Mouse (Mus musculus) bone marrow macrophage, adult 2 months (primary cell): ENCODE data around the gene Drg1. TPM values are rescaled to one million over a fixed set of nuclear protein-coding genes. Genes with fewer than 3 reads are reported as not detected.

Source experiments
- H3K27ac ChIP-seq: 2 replicates; pipeline ENCODE4 v1.5.1; 2012; ENCODE audit warnings: low read depth, low read length; ENCODE audit not compliant: insufficient read depth
- H3K4me1 ChIP-seq: 2 replicates; pipeline ENCODE4 v1.6.1; 2012; ENCODE audit warnings: low read length; ENCODE audit not compliant: control insufficient read depth, insufficient read depth
- H3K4me3 ChIP-seq: 2 replicates; pipeline ENCODE4 v1.5.1; 2012; ENCODE audit warnings: mild to moderate bottlenecking, low read length, moderate library complexity; ENCODE audit not compliant: insufficient read depth
- CTCF ChIP-seq: IDR thresholded peaks from 2 replicates; pipeline ENCODE4 v1.5.1; 2012; ENCODE audit warnings: low read depth, mild to moderate bottlenecking, low read length, moderate library complexity
- POLR2A ChIP-seq: IDR thresholded peaks from 2 replicates; pipeline ENCODE4 v1.6.1; 2012; ENCODE audit warnings: mild to moderate bottlenecking, low read depth, low read length, borderline replicate concordance
- polyA plus RNA-seq: library from polyadenylated mRNA; stranded (reverse); fragments of >200 nt; gene quantifications from 2 replicates; pipeline ENCODE4 v1.2.4, GENCODE M21; 2012; ENCODE audit not compliant: missing spikeins, insufficient read depth, insufficient read length

Drg1 gene
- polyA plus RNA-seq, 1 experiment = 75.0 TPM

DNA sequence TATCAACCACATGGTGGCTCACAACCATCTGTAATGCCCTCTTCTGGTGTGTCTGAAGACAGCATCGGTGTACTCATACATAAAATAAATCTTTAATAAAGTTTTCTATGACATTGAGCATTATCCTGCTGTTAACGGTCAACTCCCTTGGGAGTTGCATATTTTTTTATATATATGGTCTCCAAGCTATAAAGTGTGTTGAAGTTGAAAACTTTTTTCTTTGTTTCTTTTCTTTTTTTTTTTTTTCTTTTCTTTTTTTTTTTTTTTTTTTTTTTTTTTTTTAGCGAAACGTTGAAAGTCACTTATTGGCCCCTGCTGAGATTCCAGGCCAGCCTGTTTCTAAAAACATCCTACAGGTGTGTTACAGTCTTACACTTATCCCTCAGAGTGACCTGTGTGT, 32.5 kb downstream of the Drg1 start:
- H3K4me3 ChIP-seq = no peak overlapping the region
- peaks cover 39% of the 10 kb centered on the region for H3K4me1 ChIP-seq
- TF ChIP-seq POLR2A (no peak), CTCF (no peak)
- H3K27ac ChIP-seq = no peak overlapping the region

DNA sequence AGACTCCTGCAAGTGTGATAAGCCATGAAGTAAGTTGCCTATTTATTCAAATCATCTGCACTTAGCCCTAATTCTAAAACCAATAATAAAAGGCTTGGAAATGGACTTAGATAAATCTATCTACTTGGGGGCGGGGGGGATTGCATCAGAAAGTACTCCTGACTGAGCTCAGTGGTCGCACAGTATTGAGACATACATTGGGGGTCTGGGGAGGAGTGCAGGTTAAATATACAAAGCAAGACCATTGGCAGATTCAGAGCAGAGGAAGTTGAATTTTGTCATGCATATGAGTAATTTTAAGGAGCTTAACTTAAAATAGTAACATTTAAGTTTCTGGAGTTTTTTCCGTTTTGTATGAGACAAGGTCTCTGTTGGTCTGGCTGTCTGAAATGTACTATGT, 34.0 kb downstream of the Drg1 start:
- peak overlapping the region; percentile 72 for H3K27ac ChIP-seq
- peaks cover 41% of the 10 kb centered on the region for H3K4me1 ChIP-seq
- TF ChIP-seq CTCF (no peak), POLR2A (no peak)
- no peak overlapping the region for H3K4me3 ChIP-seq

DNA sequence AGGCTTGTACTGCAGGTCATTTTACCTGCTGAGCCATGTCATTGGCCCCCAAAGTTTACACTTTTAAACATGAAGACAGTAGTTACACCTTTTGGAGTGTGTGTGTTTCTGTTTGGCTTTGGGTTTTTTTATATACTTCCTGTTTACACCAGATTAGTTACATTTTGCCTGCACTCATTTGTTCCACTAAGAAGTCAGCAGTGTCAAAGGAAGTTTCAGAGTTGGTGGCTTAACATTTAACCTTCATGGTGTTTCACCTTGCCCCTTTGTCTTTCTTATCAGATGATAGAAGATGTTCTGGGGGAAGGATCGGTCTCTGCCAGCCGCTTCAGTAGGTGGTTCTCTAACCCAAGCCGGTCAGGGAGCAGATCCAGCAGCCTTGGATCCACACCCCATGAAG, 39.1 kb downstream of the Drg1 start:
- H3K4me3 ChIP-seq = no peak overlapping the region
- no peak overlapping the region for H3K27ac ChIP-seq
- TF ChIP-seq CTCF = no peak
- no peak for TF ChIP-seq POLR2A
- H3K4me1 ChIP-seq = peaks cover 13% of the 10 kb centered on the region

DNA sequence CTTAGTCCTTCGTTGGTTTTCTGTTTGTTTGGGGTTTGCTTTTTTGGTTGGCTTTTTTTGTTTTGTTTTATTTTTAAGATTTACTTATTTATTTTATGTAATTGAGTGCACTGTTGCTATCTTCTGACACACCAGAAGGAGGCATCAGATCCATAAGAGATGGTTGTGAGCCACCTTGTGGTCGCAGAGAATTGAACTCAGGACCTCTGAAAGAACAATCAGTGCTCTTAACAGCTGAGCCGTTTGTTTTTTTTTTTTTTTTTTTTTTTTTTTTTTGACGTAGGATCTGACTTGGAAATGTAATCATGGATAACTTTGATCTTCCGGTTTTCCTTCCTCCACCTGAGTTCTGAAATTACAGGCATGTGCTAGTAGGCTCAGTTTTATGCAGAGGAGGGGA, 43.1 kb downstream of the Drg1 start:
- H3K4me1 ChIP-seq = no peaks in the 10 kb centered on the region
- TF ChIP-seq POLR2A (no peak), CTCF (no peak)
- H3K4me3 ChIP-seq = no peak overlapping the region
- H3K27ac ChIP-seq = no peak overlapping the region

DNA sequence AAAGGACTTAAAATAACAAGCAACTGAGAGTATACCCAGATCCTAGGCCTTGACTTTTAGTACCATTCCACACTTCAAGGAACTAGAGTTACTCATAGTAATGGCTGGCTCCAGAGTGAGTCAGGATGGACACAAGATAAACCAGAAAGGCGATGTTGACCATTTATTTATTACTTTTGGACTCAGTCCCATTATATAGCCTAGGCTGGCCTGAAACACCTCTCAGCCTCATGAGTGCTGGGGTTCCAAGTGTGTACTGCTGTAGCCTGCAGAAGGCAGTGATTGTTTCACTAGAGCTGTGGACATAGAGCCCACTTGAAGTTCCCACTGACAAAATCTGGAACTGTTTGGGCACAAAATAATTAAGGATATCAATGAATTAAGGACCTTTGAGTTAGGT, 53.7 kb downstream of the Drg1 start:
- H3K4me1 ChIP-seq = no peaks in the 10 kb centered on the region
- H3K4me3 ChIP-seq = no peak overlapping the region
- TF ChIP-seq CTCF (no peak), POLR2A (no peak)
- no peak overlapping the region for H3K27ac ChIP-seq

DNA sequence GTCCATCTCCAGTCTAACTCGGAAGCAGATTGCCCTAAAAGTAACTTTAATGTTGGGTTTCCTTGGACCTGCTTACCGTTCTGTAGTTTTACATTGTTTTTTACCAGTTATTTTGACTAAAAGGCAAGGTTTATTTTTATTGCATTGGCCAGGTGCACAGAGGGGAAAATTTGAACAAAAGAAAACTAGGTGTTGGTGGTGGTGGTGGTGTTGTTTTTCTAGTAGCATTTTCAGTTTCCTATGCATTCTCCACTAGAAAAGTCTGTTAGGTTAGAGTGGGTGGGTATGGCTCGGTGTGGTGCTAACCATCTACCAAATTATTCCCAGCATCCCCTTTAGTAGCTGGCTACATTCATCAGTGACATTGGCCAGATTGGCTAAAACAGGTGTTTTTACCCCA, 59.4 kb downstream of the Drg1 start:
- no peaks in the 10 kb centered on the region; the same call in 1 of the 2 replicates for H3K4me1 ChIP-seq
- TF ChIP-seq CTCF = no peak
- no peak for TF ChIP-seq POLR2A

DNA sequence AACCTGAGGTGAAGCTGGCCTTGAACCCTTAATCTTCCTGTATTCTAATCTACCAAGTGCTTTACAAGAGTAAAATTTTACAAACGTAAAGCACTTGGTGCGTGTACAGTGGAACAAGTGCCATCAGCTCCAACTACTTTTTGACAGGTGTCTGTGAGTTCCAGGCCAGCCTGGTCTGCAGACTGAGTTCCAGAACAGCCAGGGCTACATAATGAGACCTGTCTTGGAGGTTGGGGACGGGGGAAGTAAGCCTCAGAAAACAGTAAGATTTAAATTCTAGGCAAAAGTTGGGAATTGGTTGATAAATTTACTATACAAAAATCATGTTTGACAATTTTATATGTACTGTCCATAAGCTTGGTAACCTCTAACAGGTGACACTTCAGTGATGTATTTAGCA, 61.0 kb downstream of the Drg1 start:
- H3K27ac ChIP-seq = no peak overlapping the region
- TF ChIP-seq POLR2A (no peak), CTCF (no peak)
- no peaks in the 10 kb centered on the region; the same call in 1 of the 2 replicates for H3K4me1 ChIP-seq
- H3K4me3 ChIP-seq = no peak overlapping the region

More for the DNA sequence above, 59.4 kb downstream of the Drg1 start:
- H3K27ac ChIP-seq = no peak overlapping the region
- no peak overlapping the region for H3K4me3 ChIP-seq

DNA sequence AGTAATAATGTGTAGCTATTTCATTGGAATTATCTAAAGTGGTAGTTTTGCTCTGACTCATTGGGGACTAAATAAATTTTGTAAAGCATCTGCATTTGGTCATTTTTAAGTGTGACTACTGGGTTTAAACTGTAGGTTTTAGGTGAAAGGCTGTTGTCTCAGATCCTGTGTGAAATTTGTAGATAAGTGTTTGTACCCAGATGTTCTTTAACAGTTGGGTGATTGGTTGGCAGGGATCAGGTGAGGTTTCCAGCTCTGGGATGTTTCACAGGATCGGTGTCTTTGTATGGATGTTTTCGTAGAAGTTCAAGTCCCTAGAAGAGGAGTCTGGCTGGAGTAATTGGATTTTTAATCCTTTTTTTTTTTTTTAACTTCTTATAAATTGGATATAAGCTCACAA, 62.4 kb downstream of the Drg1 start:
- H3K4me1 ChIP-seq = no peaks in the 10 kb centered on the region; the same call in 1 of the 2 replicates
- H3K27ac ChIP-seq = no peak overlapping the region
- peak overlapping the region; percentile 31; the same call in 1 of the 2 replicates for H3K4me3 ChIP-seq
- TF ChIP-seq POLR2A (no peak), CTCF (no peak)

DNA sequence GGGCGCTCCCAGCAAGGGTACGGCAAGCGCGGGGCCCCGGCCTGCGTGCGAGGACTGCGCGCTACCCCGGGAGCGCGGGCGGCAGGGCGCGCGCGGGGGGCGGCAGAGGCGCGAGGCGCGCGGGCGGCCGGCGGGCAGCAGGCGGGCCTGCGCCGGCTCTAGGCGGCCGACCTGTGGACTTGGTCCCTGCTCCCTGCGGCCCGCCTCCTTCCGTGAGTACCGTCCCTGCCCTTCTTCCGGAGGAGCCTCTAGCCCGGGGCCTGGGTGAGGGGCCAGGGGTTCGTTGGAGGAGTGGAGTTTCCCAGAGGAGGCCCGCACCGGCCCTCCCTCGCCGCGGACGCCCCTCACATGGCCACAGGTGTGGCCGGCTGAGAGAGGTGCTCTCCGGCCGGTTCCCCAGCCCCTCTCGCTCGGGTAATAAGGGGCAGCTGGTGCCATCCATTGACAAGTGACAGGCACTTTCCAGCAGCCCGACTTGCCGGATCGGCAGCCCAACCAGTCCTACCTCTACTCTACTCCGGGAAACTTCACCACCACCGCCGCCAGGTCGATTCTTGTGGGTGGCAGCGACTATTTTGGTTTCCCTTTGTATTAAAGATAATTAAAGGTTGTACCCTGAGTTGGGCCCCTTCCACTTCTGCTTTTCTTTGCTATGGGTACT, 63.3 kb downstream of the Drg1 start:
- H3K4me1 ChIP-seq = no peaks in the 10 kb centered on the region; the same call in 1 of the 2 replicates
- peak overlapping the region; percentile 26 for H3K27ac ChIP-seq
- no peak for TF ChIP-seq CTCF
- TF ChIP-seq POLR2A = no peak
- H3K4me3 ChIP-seq = peak overlapping the region; percentile 64

DNA sequence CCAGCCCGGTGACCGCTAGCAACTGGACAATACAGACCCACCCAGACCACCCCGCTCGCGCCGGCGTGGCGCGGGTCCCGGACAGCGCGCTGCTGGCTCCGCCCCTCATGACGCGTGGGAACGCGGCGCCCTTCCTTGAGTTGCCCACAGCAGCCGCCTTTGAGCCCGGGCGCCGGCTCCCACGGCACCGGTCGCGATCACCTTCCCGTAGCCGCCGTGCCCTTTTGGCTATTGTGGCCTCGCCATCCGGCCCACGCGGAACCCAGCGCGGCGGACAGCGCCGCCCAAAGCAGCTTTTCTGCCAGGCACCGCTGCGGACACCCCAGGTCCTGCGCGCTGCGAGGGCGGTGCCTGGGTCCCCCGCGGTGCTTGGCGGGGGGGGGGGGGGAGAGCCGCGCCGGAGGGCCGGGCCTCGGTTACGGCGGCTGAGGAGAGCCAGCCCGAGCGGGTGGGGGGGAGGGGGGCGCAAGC, 63.9 kb downstream of the Drg1 start, which contains the start of gene Eif4enif1:
TSS of gene Eif4enif1 (plus strand) at position 162 of the 471 bp plus-strand sequence.
- TF ChIP-seq CTCF (no peak), POLR2A (no peak)
- H3K4me1 ChIP-seq = no peaks in the 10 kb centered on the region; the same call in 1 of the 2 replicates
- H3K27ac ChIP-seq = peak within 1 kb of the TSS; percentile 66
- H3K4me3 ChIP-seq = peak within 1 kb of the TSS; percentile 64
